Mouse (Mus musculus) liver, embryonic 15.5 days (tissue): Measurements from ENCODE around the gene Gm10563. TPM values are rescaled to one million over a fixed set of nuclear protein-coding genes. Genes with fewer than 3 reads are reported as not detected.

Source experiments
- ATAC-seq: fragments of 200-750 bp; cut with Nextera tagmentation; 2 replicates; pipeline ENCODE4 v1.8.0; 2017; ENCODE audit warnings: moderate number of reproducible peaks, mild to moderate bottlenecking, moderate library complexity; ENCODE audit not compliant: insufficient read depth
- H3K27ac ChIP-seq: fragments of 300-500 bp; sonication (generic); replicated peaks from 2 replicates; pipeline ENCODE4 v1.5.1; 2015; ENCODE audit warnings: mild to moderate bottlenecking, inconsistent platforms
- H3K27me3 ChIP-seq: fragments of 300-500 bp; sonication (generic); 2 replicates; pipeline ENCODE4 v1.6.1; 2015; ENCODE audit warnings: mild to moderate bottlenecking, inconsistent platforms
- H3K36me3 ChIP-seq: fragments of 300-500 bp; sonication (generic); replicated peaks from 2 replicates; pipeline ENCODE4 v1.6.1; 2015; ENCODE audit warnings: moderate library complexity, mild to moderate bottlenecking, inconsistent platforms
- H3K4me1 ChIP-seq: fragments of 300-500 bp; sonication (generic); replicated peaks from 2 replicates; pipeline ENCODE4 v1.6.1; 2015; ENCODE audit warnings: inconsistent platforms
- H3K4me2 ChIP-seq: fragments of 300-500 bp; sonication (generic); 2 replicates; pipeline ENCODE4 v1.6.1; 2015; ENCODE audit warnings: moderate library complexity, mild to moderate bottlenecking, inconsistent platforms
- H3K4me3 ChIP-seq: fragments of 300-500 bp; sonication (generic); replicated peaks from 2 replicates; pipeline ENCODE4 v1.5.1; 2015; ENCODE audit warnings: mild to moderate bottlenecking, inconsistent platforms
- H3K9ac ChIP-seq: fragments of 300-500 bp; sonication (generic); 2 replicates; pipeline ENCODE4 v1.6.1; 2015; ENCODE audit warnings: moderate library complexity, mild to moderate bottlenecking, inconsistent platforms
- H3K9me3 ChIP-seq: fragments of 300-500 bp; sonication (generic); replicated peaks from 2 replicates; pipeline ENCODE4 v1.6.1; 2016; ENCODE audit warnings: inconsistent platforms
- WGBS: fragments of 180-500 bp; shearing (Covaris S2); methylation state at CpG from one replicate; pipeline ENCODE4 v1.1.7; 2015; ENCODE audit warnings: mixed read lengths; ENCODE audit not compliant: insufficient replicate concordance; 5-methylcytosine and 5-hydroxymethylcytosine counted together
- polyA plus RNA-seq: library from polyadenylated mRNA; unstranded; fragments of >200 nt; fragmentation: Nextera tagmentation; extraction: Ambion mirVana; gene quantifications from 2 replicates; pipeline ENCODE4 v1.2.1, GENCODE M21; 2015

The Gm10563 gene
- polyA plus RNA-seq, 1 experiment from 2014 or later, result not detected

DNA sequence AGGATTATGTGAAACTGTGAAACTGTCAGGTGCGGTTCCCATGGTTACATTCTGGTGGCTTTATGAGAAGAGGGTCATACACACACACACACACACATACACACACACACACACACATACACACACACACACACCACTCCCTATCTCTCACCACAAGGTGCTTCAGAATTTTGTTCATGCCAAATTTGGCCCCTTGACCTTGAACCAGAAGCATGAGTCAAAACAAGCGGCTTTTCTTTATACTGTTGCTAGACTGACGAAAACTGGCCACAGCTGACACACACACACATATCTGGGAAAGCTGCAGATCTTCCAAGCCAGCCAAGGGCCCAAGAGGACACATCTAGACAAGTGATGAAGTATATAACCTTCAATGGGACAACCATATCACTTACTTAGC lies 49.4 kb downstream of the Gm10563 start:
- no peak overlapping the region for H3K27ac ChIP-seq
- no peak overlapping the region for H3K4me2 ChIP-seq
- 0 out of 2 replicates have a peak, but pooled peaks cover 3% of the 10 kb centered on the region for H3K36me3 ChIP-seq
- WGBS, result 55% methylated on average over 3 of the region's 3 CpGs
- ATAC-seq, result no peak
- H3K4me3 ChIP-seq, result no peak overlapping the region
- H3K27me3 ChIP-seq, result no peaks in the 10 kb centered on the region
- H3K9me3 ChIP-seq, result no peaks in the 10 kb centered on the region
- H3K9ac ChIP-seq, result no peak overlapping the region
- H3K4me1 ChIP-seq, result peaks cover 40% of the 10 kb centered on the region

GRCm38 (mm10) chr4:155593780-155594179 lies 51.4 kb downstream of the Gm10563 start:
- no peaks in the 10 kb centered on the region for H3K9me3 ChIP-seq
- H3K36me3 ChIP-seq, result peaks cover 19% of the 10 kb centered on the region
- H3K9ac ChIP-seq, result no peak overlapping the region
- WGBS, result 28% methylated on average over 1 of the region's 1 CpGs
- no peak overlapping the region for H3K4me3 ChIP-seq
- H3K27me3 ChIP-seq, result no peaks in the 10 kb centered on the region
- H3K27ac ChIP-seq, result no peak overlapping the region
- H3K4me1 ChIP-seq, result peaks cover 25% of the 10 kb centered on the region
- ATAC-seq, result no peak
- no peak overlapping the region for H3K4me2 ChIP-seq

DNA sequence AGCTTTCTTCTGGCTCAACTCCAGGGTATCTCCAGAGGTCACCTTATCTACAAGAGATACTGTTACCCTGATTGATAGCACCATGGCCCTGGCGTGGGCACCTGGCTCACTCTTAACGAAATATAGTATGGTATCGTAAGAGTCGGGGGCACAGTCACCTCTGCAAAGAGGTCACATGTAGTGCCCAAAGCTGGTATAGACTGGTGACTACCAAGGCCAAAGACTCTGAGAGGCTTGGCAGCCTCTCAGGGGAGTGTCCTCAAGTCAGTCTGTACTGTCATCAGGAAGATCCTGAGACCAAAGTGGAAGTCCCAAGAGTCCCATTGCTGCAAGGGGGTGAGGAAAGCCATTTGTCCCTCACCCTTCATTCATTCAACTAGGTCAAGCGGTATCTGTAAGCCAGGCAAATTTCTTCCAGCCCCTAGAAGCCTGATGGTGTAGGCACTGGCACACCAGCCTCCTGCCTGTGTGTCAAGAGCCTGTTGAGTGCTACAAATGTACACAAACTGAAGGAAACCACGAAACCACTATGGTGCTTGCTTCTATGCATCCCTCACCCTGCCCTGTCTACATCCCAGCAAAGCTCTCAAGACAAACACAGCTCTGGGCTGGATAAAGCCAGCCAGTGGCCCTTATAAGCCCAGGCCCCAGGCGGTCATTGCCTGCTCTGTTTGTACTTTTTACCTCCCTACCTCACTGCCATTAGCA lies 54.0 kb downstream of the Gm10563 start:
- Histone ChIP-seq H3K36me3 (peaks cover 45% of the 10 kb centered on the region), H3K4me3 (no peak overlapping the region), H3K27ac (no peak overlapping the region), H3K27me3 (no peaks in the 10 kb centered on the region), H3K4me2 (no peak overlapping the region), H3K4me1 (peaks cover 3% of the 10 kb centered on the region), H3K9me3 (no peaks in the 10 kb centered on the region), H3K9ac (no peak overlapping the region)
- ATAC-seq, result no peak
- WGBS, result 57% methylated on average over 7 of the region's 7 CpGs

DNA sequence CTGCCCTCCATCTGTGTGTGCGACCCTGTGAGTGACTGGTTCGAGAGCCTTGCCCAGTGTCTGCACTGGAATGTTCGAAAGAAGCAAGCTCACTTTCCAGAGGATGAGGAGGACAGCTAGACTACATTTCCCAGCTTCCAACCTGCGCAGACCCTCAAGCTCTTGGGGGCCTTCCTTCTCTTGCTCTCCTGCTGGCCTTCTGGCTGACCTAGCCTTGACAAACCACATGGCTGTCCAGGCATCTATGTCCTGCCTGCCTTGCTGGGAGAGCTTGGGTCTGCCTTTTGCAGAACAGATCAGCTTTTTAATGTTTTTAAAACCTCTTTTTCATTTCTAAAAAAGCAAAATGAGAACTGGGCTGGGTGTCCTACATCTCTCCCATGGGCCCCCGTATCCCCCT lies 55.9 kb downstream of the Gm10563 start:
- peaks cover 63% of the 10 kb centered on the region for H3K36me3 ChIP-seq
- ATAC-seq, result no peak
- H3K27me3 ChIP-seq, result no peaks in the 10 kb centered on the region
- no peaks in the 10 kb centered on the region for H3K4me1 ChIP-seq
- H3K27ac ChIP-seq, result no peak overlapping the region
- no peak overlapping the region for H3K9ac ChIP-seq
- H3K4me2 ChIP-seq, result no peak overlapping the region
- H3K4me3 ChIP-seq, result no peak overlapping the region
- 82% methylated on average over 5 of the region's 5 CpGs for WGBS
- H3K9me3 ChIP-seq, result no peaks in the 10 kb centered on the region

DNA sequence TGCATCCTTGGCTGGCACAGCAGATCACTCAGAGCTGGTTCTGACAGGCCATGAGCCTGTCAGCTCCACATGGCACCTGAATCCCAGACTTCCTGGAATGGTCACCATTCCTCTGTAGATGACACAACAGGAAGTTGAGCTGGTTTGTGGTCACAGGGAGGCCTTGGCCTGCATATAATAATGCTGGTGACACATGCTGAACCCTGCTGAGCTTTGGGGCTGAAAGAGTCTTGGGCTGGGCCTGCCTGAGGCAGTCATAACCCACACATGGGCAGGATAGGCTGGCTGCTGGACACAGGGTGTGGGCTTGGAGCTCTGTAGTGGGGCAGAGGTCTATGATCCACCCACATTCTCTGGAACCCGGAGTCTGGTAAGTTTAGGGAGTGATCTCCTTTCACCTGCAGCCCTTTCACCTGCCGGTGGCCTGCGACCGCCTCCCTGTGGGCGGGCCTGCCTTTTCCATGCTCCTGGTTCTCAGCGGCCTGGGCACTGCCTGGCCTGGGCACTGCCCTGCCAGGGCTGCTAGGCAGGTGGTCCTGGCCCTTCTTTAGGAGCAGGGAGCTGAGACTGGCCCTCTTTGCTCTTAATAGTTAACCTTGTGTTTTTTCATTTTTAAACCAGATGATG lies 62.8 kb downstream of the Gm10563 start:
- H3K4me3 ChIP-seq, result no peak overlapping the region
- no peak for ATAC-seq
- no peak overlapping the region for H3K9ac ChIP-seq
- H3K27ac ChIP-seq, result no peak overlapping the region
- H3K36me3 ChIP-seq, result peaks cover 72% of the 10 kb centered on the region
- H3K9me3 ChIP-seq, result no peaks in the 10 kb centered on the region
- peaks cover 15% of the 10 kb centered on the region for H3K4me1 ChIP-seq
- 76% methylated on average over 6 of the region's 6 CpGs for WGBS
- no peaks in the 10 kb centered on the region for H3K27me3 ChIP-seq
- H3K4me2 ChIP-seq, result no peak overlapping the region

- H3K27me3 ChIP-seq, result no peaks in the 10 kb centered on the region
- ATAC-seq, result no peak
- peaks cover 20% of the 10 kb centered on the region for H3K4me1 ChIP-seq
- H3K9ac ChIP-seq, result no peak overlapping the region
- H3K4me2 ChIP-seq, result no peak overlapping the region
- no peak overlapping the region for H3K27ac ChIP-seq
- no peak overlapping the region for H3K4me3 ChIP-seq
- no peaks in the 10 kb centered on the region for H3K9me3 ChIP-seq
- peaks cover 60% of the 10 kb centered on the region for H3K36me3 ChIP-seq
- WGBS, result 31% methylated on average over 1 of the region's 1 CpGs
Measured at GRCm38 (mm10) chr4:155580420-155580819, 64.8 kb downstream of the Gm10563 start.

GRCm38 (mm10) chr4:155578336-155579125 lies 66.7 kb downstream of the Gm10563 start:
- no peak overlapping the region; the same call in 1 of the 2 replicates for H3K27ac ChIP-seq
- H3K27me3 ChIP-seq, result no peaks in the 10 kb centered on the region
- no peak overlapping the region for H3K9ac ChIP-seq
- peaks cover 29% of the 10 kb centered on the region for H3K4me1 ChIP-seq
- ATAC-seq, result no peak
- no peak overlapping the region for H3K4me2 ChIP-seq
- WGBS, result 70% methylated on average over 7 of the region's 7 CpGs
- H3K4me3 ChIP-seq, result no peak overlapping the region
- peaks cover 41% of the 10 kb centered on the region for H3K36me3 ChIP-seq
- H3K9me3 ChIP-seq, result no peaks in the 10 kb centered on the region

DNA sequence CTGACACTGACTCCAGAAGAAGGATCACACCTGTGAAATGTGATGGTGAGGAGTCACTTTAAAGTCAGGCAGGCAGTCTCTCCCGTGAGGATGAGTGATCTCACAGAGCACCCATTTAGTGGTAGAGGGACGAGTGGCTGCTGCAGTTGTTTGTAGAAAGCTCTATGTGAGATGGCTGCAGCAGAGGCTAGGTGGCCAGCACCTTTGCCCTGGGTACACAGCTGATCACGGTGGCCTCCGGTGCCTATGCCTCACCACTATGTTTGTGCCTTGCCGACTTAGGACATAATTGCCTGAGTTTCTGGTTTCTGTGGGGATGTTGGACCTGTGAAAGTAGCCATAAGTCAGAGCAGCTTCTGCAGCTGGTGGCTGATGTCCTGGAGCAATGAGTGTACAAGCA lies 67.5 kb downstream of the Gm10563 start:
- no peak overlapping the region for H3K27ac ChIP-seq
- H3K9ac ChIP-seq, result no peak overlapping the region
- no peak overlapping the region for H3K4me2 ChIP-seq
- 73% methylated on average over 5 of the region's 5 CpGs for WGBS
- no peak for ATAC-seq
- peaks cover 34% of the 10 kb centered on the region for H3K4me1 ChIP-seq
- H3K9me3 ChIP-seq, result no peaks in the 10 kb centered on the region
- peaks cover 40% of the 10 kb centered on the region for H3K36me3 ChIP-seq
- no peaks in the 10 kb centered on the region for H3K27me3 ChIP-seq
- H3K4me3 ChIP-seq, result no peak overlapping the region

DNA sequence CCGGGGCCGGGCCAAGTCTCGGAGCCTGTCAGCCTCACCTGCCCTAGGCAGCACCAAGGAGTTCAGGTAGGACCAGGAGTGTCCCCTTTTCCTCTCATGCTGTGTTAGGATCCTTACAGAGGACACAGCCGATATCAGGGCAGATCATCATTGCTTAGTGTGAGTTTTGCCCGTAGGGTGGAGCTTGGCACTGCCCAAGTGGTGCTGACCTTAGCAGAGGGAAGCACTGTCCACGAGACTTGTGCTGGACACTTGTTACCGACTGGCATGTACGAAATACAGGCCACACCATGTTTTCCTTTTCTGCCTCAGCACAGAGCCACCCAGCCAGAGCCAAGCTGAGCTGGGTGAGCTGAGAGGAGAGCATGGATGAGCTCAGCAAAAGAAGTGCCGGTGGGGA lies 68.1 kb downstream of the Gm10563 start:
- Histone ChIP-seq H3K4me1 (peaks cover 31% of the 10 kb centered on the region), H3K27ac (no peak overlapping the region), H3K27me3 (no peaks in the 10 kb centered on the region), H3K9ac (no peak overlapping the region), H3K36me3 (peaks cover 35% of the 10 kb centered on the region), H3K4me3 (no peak overlapping the region), H3K9me3 (no peaks in the 10 kb centered on the region), H3K4me2 (no peak overlapping the region)
- ATAC-seq, result no peak
- WGBS, result 77% methylated on average over 9 of the region's 9 CpGs

GRCm38 (mm10) chr4:155575521-155575920 lies 69.7 kb downstream of the Gm10563 start:
- Histone ChIP-seq H3K4me3 (no peak overlapping the region), H3K9me3 (no peaks in the 10 kb centered on the region), H3K9ac (no peak overlapping the region), H3K27me3 (no peaks in the 10 kb centered on the region), H3K4me2 (no peak overlapping the region), H3K27ac (no peak overlapping the region), H3K36me3 (peaks cover 30% of the 10 kb centered on the region), H3K4me1 (peaks cover 46% of the 10 kb centered on the region)
- whole genome bisulfite sequencing, result 80% methylated on average over 8 of the region's 8 CpGs
- ATAC-seq, result no peak

DNA sequence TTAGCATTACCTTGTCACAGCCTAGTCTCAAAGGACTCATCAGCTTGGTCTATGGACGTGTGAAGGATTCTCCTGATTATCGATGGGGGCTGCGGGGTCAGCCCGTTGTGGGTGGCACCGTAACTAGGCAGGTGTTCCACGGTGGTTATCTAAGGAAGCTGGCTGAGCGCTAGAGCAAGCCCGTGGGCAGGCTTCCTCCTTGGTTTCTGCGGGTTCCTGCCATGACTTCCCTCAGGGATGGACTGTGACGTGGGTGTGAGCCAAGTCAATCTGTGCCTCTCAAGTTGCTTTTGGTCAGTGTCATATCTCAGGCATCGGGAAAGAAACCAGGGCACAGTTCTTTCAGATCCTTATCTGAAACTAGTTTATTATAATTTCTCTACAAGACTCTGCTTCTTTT lies 70.3 kb downstream of the Gm10563 start:
- H3K27me3 ChIP-seq, result no peaks in the 10 kb centered on the region
- no peak overlapping the region for H3K4me3 ChIP-seq
- H3K4me2 ChIP-seq, result no peak overlapping the region
- no peak overlapping the region for H3K9ac ChIP-seq
- H3K4me1 ChIP-seq, result peaks cover 49% of the 10 kb centered on the region
- no peak overlapping the region for H3K27ac ChIP-seq
- H3K9me3 ChIP-seq, result no peaks in the 10 kb centered on the region
- ATAC-seq, result no peak
- WGBS, result 26% methylated on average over 11 of the region's 11 CpGs
- H3K36me3 ChIP-seq, result peaks cover 27% of the 10 kb centered on the region
